Mouse (Mus musculus): ENCODE results near the gene Gnb4. TPM values are rescaled to one million over a fixed set of nuclear protein-coding genes. Genes with fewer than 3 reads are reported as not detected.

Gnb4 gene
- total and polyA plus RNA-seq, 3 experiments, result 11.8 to 63.2 (median 24.9) TPM

Other genes starting within 250 kb of the Gnb4 start
- 10 to 100 TPM; 42.1 to 49.6 TPM for gene Pik3ca, start 218.9 kb downstream of the Gnb4 start, total RNA-seq (2021)
- 1.3 and 1.5 TPM in 2 replicates for gene Pik3ca, start 218.9 kb downstream of the Gnb4 start, polyA plus RNA-seq (2012; rRNA removed)
- gene Kcnmb3, start 124.4 kb downstream of the Gnb4 start, total RNA-seq (2021), result 1 to 10 TPM in 1 of 2 experiments, under 1 TPM in 1; 0.17 to 1.2 TPM
- gene Kcnmb3, start 124.4 kb downstream of the Gnb4 start, polyA plus RNA-seq (2012; rRNA removed), result not detected in 2 replicates
- gene Zfp639, start 106.3 kb downstream of the Gnb4 start, total RNA-seq (2021), result 10 to 100 TPM; 30.7 to 31.9 TPM
- 14.1 and 19.7 TPM in 2 replicates for gene Zfp639, start 106.3 kb downstream of the Gnb4 start, polyA plus RNA-seq (2012; rRNA removed)
- 10 to 100 TPM; 76.0 to 80.1 TPM for gene Mfn1, start 87.1 kb downstream of the Gnb4 start, total RNA-seq (2021)
- gene Mfn1, start 87.1 kb downstream of the Gnb4 start, polyA plus RNA-seq (2012; rRNA removed), result 6.6 and 7.3 TPM in 2 replicates
- gene Actl6a, start 89.7 kb upstream of the Gnb4 start, total RNA-seq (2021), result 10 to 100 TPM; 40.5 to 46.7 TPM
- gene Actl6a, start 89.7 kb upstream of the Gnb4 start, polyA plus RNA-seq (2012; rRNA removed), result 10.5 and 12.6 TPM in 2 replicates
- gene Ndufb5, start 120.4 kb upstream of the Gnb4 start, total RNA-seq (2021), result 100 to 1,000 TPM; 306 to 393 TPM
- gene Ndufb5, start 120.4 kb upstream of the Gnb4 start, polyA plus RNA-seq (2012; rRNA removed), result 475 and 574 TPM in 2 replicates
- 10 to 100 TPM; 36.0 to 40.0 TPM for gene Mrpl47, start 121.0 kb upstream of the Gnb4 start, total RNA-seq (2021)
- gene Mrpl47, start 121.0 kb upstream of the Gnb4 start, polyA plus RNA-seq (2012; rRNA removed), result 0.58 and 0.59 TPM in 2 replicates
- gene Usp13, start 201.0 kb upstream of the Gnb4 start, total RNA-seq (2021), result 1 to 10 TPM; 3.3 to 3.9 TPM
- gene Usp13, start 201.0 kb upstream of the Gnb4 start, polyA plus RNA-seq (2012; rRNA removed), result 0.51 and 1.1 TPM in 2 replicates

Measured in adrenal gland, adult 2 months (tissue).